Mouse (Mus musculus) heart, embryonic 16.5 days (tissue): ENCODE results near the gene Olfr920. TPM values are rescaled to one million over a fixed set of nuclear protein-coding genes. Genes with fewer than 3 reads are reported as not detected.

ENCODE experiments used
- ATAC-seq: fragments of 200-750 bp; cut with Nextera tagmentation; replicated peaks from 2 replicates; pipeline ENCODE4 v1.8.0; 2017; ENCODE audit warnings: moderate number of reproducible peaks; ENCODE audit not compliant: insufficient read depth, low FRiP score; ENCODE audit errors: extremely low read depth
- H3K27ac ChIP-seq: fragments of 300-500 bp; sonication (generic); 2 replicates; pipeline ENCODE4 v1.5.1; 2014; ENCODE audit warnings: mild to moderate bottlenecking, low read length, control low read depth, moderate library complexity
- H3K27me3 ChIP-seq: fragments of 300-500 bp; sonication (generic); 2 replicates; pipeline ENCODE4 v1.6.1; 2014; ENCODE audit warnings: low read length, mixed read lengths; ENCODE audit not compliant: control insufficient read depth, insufficient read depth
- H3K36me3 ChIP-seq: fragments of 300-500 bp; sonication (generic); 2 replicates; pipeline ENCODE4 v1.6.1; 2014; ENCODE audit not compliant: control insufficient read depth, insufficient read depth
- H3K4me1 ChIP-seq: fragments of 300-500 bp; sonication (generic); 2 replicates; pipeline ENCODE4 v1.6.1; 2014; ENCODE audit warnings: low read length, mixed read lengths; ENCODE audit not compliant: control insufficient read depth, insufficient read depth
- H3K4me2 ChIP-seq: fragments of 300-500 bp; sonication (generic); 2 replicates; pipeline ENCODE4 v1.6.1; 2014; ENCODE audit warnings: low read depth, mild to moderate bottlenecking, control low read depth, low read length
- H3K4me3 ChIP-seq: fragments of 300-500 bp; sonication (generic); 2 replicates; pipeline ENCODE4 v1.5.1; 2014; ENCODE audit warnings: mild to moderate bottlenecking, control low read depth, low read length
- H3K9ac ChIP-seq: fragments of 300-500 bp; sonication (generic); 2 replicates; pipeline ENCODE4 v1.6.1; 2014; ENCODE audit warnings: low read length, control low read depth
- H3K9me3 ChIP-seq: fragments of 300-500 bp; sonication (generic); replicated peaks from 2 replicates; pipeline ENCODE4 v1.6.1; 2016; ENCODE audit warnings: low read length; ENCODE audit not compliant: control insufficient read depth
- polyA plus RNA-seq: library from polyadenylated mRNA; unstranded; fragments of >200 nt; fragmentation: Nextera tagmentation; extraction: Ambion mirVana; gene quantifications from 2 replicates; pipeline ENCODE4 v1.2.1, GENCODE M21; 2015

Olfr920 gene
- polyA plus RNA-seq, 1 experiment from 2014 or later, result 0.07 TPM

DNA sequence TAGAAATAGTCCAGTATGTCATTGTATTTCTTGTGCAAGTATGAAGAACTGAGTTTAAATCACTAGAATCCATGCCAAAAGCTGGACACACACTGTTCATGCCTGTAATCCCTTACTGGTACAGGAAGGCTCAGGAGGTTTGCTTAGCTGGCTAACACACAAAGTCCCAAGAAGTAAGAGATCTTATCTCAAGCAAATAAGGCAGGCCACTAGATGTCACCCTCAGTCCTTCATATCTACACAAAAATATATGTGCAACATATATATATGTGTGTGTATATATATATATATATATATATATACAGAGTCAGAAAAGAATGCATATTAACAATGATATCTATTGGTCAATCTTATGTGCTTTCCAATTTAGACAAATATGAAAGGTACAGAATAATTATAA, 53.6 kb downstream of the Olfr920 start:
- no peak for ATAC-seq
- H3K9me3 ChIP-seq, result no peaks in the 10 kb centered on the region
- H3K4me1 ChIP-seq, result no peaks in the 10 kb centered on the region
- H3K9ac ChIP-seq, result no peak overlapping the region
- no peaks in the 10 kb centered on the region for H3K27me3 ChIP-seq
- no peak overlapping the region for H3K27ac ChIP-seq
- H3K4me3 ChIP-seq, result no peak overlapping the region
- no peaks in the 10 kb centered on the region for H3K36me3 ChIP-seq
- H3K4me2 ChIP-seq, result no peak overlapping the region

Other genes starting within 250 kb of the Olfr920 start
- not detected in 2 replicates for gene Olfr911-ps1, start 230.7 kb upstream of the Olfr920 start, polyA plus RNA-seq
- gene Olfr910, start 214.4 kb upstream of the Olfr920 start, polyA plus RNA-seq, result not detected in 2 replicates
- gene Olfr912, start 172.1 kb upstream of the Olfr920 start, polyA plus RNA-seq, result not detected in 2 replicates
- not detected in 2 replicates for gene Olfr913, start 159.5 kb upstream of the Olfr920 start, polyA plus RNA-seq
- gene Olfr914, start 147.2 kb upstream of the Olfr920 start, polyA plus RNA-seq, result not detected in 2 replicates
- gene Olfr916, start 92.4 kb upstream of the Olfr920 start, polyA plus RNA-seq, result not detected in 2 replicates
- gene Olfr917, start 86.5 kb upstream of the Olfr920 start, polyA plus RNA-seq, result not detected in 2 replicates
- not detected in 2 replicates for gene Olfr918, start 77.7 kb upstream of the Olfr920 start, polyA plus RNA-seq
- not detected in 2 replicates for gene Olfr919, start 48.6 kb upstream of the Olfr920 start, polyA plus RNA-seq
- gene Vwa5a, start 34.0 kb upstream of the Olfr920 start, polyA plus RNA-seq, result 21.3 and 26.2 TPM in 2 replicates
- gene Olfr921, start 20.8 kb downstream of the Olfr920 start, polyA plus RNA-seq, result not detected in 2 replicates
- gene Olfr922, start 62.3 kb downstream of the Olfr920 start, polyA plus RNA-seq, result not detected in 2 replicates
- gene Olfr923, start 74.2 kb downstream of the Olfr920 start, polyA plus RNA-seq, result not detected in 2 replicates
- gene Olfr924, start 92.2 kb downstream of the Olfr920 start, polyA plus RNA-seq, result not detected in 2 replicates
- not detected in 2 replicates for gene Olfr26, start 102.8 kb downstream of the Olfr920 start, polyA plus RNA-seq
- gene Olfr926, start 124.8 kb downstream of the Olfr920 start, polyA plus RNA-seq, result not detected in 2 replicates
- gene Olfr930, start 177.5 kb downstream of the Olfr920 start, polyA plus RNA-seq, result not detected in 2 replicates
- not detected in 2 replicates for gene Olfr933, start 220.0 kb downstream of the Olfr920 start, polyA plus RNA-seq
- not detected in 2 replicates for gene Olfr934, start 236.0 kb downstream of the Olfr920 start, polyA plus RNA-seq
- gene Olfr935, start 247.4 kb downstream of the Olfr920 start, polyA plus RNA-seq, result not detected in 2 replicates